Mouse (Mus musculus): ENCODE measurements around the gene Icam2. TPM values are rescaled to one million over a fixed set of nuclear protein-coding genes. Genes with fewer than 3 reads are reported as not detected.
"Not testable (repeated sequence)": the region's sequence is repeated elsewhere in the genome, so short reads cannot be mapped to it uniquely, and the experiment has no call there.

Icam2 gene
- polyA plus RNA-seq, 1 experiment from 2014 or later: 77.7 TPM

DNA sequence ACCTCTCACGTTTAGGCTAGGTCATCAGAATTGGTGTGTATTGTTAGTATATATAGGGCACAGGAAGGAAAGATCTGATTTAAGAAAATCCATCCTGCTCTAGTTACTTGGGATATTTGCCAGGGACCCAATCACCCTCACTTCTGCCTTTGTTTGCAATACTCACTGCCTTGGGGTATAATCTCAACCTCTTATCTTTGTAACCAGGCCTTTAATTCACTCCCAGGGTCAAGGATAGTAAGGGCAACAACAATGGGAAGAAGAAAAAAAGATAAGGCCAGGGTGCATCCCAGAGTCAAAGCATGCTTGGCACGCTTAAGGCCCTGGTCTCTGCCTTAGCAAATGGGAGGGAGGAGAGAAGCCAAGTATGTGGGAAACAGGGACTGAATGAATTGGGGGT is 30.0 kb upstream of the Icam2 start:
- no peak overlapping the region for H3K27ac ChIP-seq (replicated peaks)
- H3K4me2 ChIP-seq: no peak overlapping the region
- WGBS: 64% methylated on average over 2 of the region's 2 CpGs
- H3K4me1 ChIP-seq: peaks cover 13% of the 10 kb centered on the region; the same call in 1 of the 2 replicates
- H3K9me3 ChIP-seq: no peaks in the 10 kb centered on the region
- no peak overlapping the region for H3K9ac ChIP-seq
- no peak overlapping the region for H3K4me3 ChIP-seq
- H3K36me3 ChIP-seq: peaks cover 22% of the 10 kb centered on the region
- no peaks in the 10 kb centered on the region for H3K27me3 ChIP-seq (replicated peaks)
- ATAC-seq (ENCODE audit: extremely low read depth, insufficient number of reproducible peaks, low FRiP score, low TSS enrichment): no peak

GRCm38 (mm10) chr11:106416331-106416730 is 28.5 kb upstream of the Icam2 start:
- H3K4me1 ChIP-seq: peaks cover 13% of the 10 kb centered on the region; the same call in 1 of the 2 replicates

DNA sequence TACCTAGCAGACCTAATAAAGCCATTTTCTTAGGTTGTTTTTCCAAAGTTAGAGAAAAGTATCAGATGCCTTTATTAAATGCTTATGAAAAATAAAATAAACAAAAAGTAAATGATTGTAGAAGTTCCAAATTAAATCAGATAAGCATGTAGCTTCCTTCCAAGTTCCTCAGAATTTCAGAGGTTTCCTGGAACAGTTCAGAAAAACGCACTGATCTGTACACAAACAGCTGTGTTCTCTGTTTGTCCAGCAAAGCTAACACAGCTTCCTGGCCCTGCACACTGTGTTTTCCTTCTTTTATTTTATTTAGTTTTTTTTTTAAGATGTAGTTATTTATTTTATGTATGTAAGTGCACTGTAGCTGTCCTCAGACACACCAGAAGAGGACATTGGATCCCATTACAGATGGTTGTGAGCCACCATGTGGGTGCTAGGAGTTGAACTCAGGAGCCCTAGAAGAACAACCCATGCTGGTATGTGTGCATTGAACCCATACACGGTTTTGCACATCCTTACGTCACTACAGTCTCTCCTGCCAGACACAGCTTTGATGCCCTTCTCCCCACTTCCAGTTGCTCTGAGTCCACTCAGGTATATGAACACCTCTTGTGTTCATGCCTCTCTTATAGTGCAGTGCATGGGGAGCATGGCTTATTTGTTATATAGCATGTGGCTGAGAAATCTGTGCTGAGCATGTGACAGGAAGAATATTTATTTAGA is 24.9 kb upstream of the Icam2 start:
- H3K27ac ChIP-seq (replicated peaks): no peak overlapping the region
- H3K9me3 ChIP-seq: no peaks in the 10 kb centered on the region
- peaks cover 15% of the 10 kb centered on the region; the same call in 1 of the 2 replicates for H3K4me1 ChIP-seq
- H3K9ac ChIP-seq: no peak overlapping the region
- H3K27me3 ChIP-seq (replicated peaks): no peaks in the 10 kb centered on the region
- no peak for ATAC-seq (ENCODE audit: extremely low read depth, insufficient number of reproducible peaks, low FRiP score, low TSS enrichment)
- no peak overlapping the region for H3K4me2 ChIP-seq
- WGBS: 81% methylated on average over 3 of the region's 3 CpGs
- no peak overlapping the region for H3K4me3 ChIP-seq
- H3K36me3 ChIP-seq: peaks cover 55% of the 10 kb centered on the region

More at GRCm38 (mm10) chr11:106416331-106416730, 28.5 kb upstream of the Icam2 start:
- H3K4me3 ChIP-seq: no peak overlapping the region
- no peaks in the 10 kb centered on the region for H3K9me3 ChIP-seq
- no peaks in the 10 kb centered on the region for H3K27me3 ChIP-seq (replicated peaks)
- H3K36me3 ChIP-seq: peaks cover 26% of the 10 kb centered on the region
- H3K9ac ChIP-seq: peak overlapping the region; percentile 47; the same call in 1 of the 2 replicates
- no peak for ATAC-seq (ENCODE audit: extremely low read depth, insufficient number of reproducible peaks, low FRiP score, low TSS enrichment)
- H3K4me2 ChIP-seq: no peak overlapping the region
- H3K27ac ChIP-seq (replicated peaks): 0 out of 2 replicates have a peak overlapping the region, but pooled peaks have one; percentile 12
- 55% methylated on average over 3 of the region's 3 CpGs for WGBS

DNA sequence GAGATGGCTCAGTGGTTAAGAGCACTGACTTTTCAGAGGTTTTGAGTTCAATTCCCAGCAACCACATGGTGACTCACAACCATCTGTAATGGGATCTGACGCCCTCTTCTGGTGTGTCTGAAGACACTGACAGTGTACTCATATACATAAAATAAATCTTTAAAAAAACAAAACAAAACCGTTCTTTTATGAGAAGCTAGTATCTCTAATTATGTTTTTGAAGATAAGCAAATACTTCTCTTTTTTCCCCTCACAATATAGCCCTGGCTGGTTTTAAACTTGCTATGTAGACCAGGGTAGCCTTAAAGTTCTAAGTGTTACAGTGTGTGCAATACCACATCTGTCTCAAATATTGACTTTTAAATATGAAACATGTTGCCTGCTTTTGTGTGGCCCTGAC is 23.3 kb upstream of the Icam2 start:
- WGBS: 75% methylated on average over 2 of the region's 2 CpGs
- Histone ChIP-seq H3K4me2 (no peak overlapping the region), H3K27me3 (replicated peaks) (no peaks in the 10 kb centered on the region), H3K9me3 (no peaks in the 10 kb centered on the region), H3K4me1 (peaks cover 8% of the 10 kb centered on the region; the same call in 1 of the 2 replicates), H3K4me3 (no peak overlapping the region), H3K36me3 (peaks cover 71% of the 10 kb centered on the region), H3K27ac (replicated peaks) (no peak overlapping the region), H3K9ac (no peak overlapping the region)
- no peak for ATAC-seq (ENCODE audit: extremely low read depth, insufficient number of reproducible peaks, low FRiP score, low TSS enrichment)

GRCm38 (mm10) chr11:106410507-106410906 is 22.6 kb upstream of the Icam2 start:
- ATAC-seq (ENCODE audit: extremely low read depth, insufficient number of reproducible peaks, low FRiP score, low TSS enrichment): no peak
- no peak overlapping the region for H3K27ac ChIP-seq (replicated peaks)
- H3K27me3 ChIP-seq (replicated peaks): no peaks in the 10 kb centered on the region
- H3K4me3 ChIP-seq: no peak overlapping the region
- H3K36me3 ChIP-seq: peaks cover 77% of the 10 kb centered on the region
- no peak overlapping the region for H3K4me2 ChIP-seq
- no peak overlapping the region for H3K9ac ChIP-seq
- H3K4me1 ChIP-seq: 0 out of 2 replicates have a peak, but pooled peaks cover 2% of the 10 kb centered on the region
- 84% methylated on average over 3 of the region's 3 CpGs for WGBS
- H3K9me3 ChIP-seq: no peaks in the 10 kb centered on the region

DNA sequence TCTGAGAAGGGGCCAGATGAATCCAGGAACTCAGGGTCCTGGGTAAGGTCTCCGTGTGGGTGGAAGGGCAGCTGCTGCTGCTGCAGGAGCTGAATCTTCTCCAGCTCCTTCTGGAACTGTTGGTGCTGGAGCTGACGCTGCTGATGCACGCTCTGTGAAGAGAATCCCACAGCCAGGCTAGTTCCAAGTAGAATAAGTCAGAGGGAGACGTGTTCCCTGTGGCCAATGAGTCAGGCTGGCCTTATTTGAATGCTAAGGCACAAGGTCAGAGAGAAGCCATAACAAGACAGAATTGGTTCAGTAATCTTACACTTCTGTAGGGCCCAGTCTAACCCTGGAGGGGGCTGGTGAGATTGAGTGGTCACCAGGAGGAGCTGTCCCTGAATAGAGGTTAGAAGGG is 22.1 kb upstream of the Icam2 start:
- H3K4me2 ChIP-seq: no peak overlapping the region
- peaks cover 82% of the 10 kb centered on the region for H3K36me3 ChIP-seq
- no peaks in the 10 kb centered on the region for H3K9me3 ChIP-seq
- H3K4me3 ChIP-seq: no peak overlapping the region
- no peak for ATAC-seq (ENCODE audit: extremely low read depth, insufficient number of reproducible peaks, low FRiP score, low TSS enrichment)
- no peaks in the 10 kb centered on the region for H3K27me3 ChIP-seq (replicated peaks)
- no peak overlapping the region for H3K9ac ChIP-seq
- H3K4me1 ChIP-seq: 0 out of 2 replicates have a peak, but pooled peaks cover 2% of the 10 kb centered on the region
- no peak overlapping the region for H3K27ac ChIP-seq (replicated peaks)
- 66% methylated on average over 4 of the region's 4 CpGs for WGBS

- 91% methylated on average over 8 of the region's 8 CpGs for WGBS
- H3K4me3 ChIP-seq: no peak overlapping the region
- H3K27ac ChIP-seq (replicated peaks): no peak overlapping the region
- no peaks in the 10 kb centered on the region for H3K4me1 ChIP-seq
- no peak for ATAC-seq (ENCODE audit: extremely low read depth, insufficient number of reproducible peaks, low FRiP score, low TSS enrichment)
- no peak overlapping the region for H3K4me2 ChIP-seq
- H3K9me3 ChIP-seq: no peaks in the 10 kb centered on the region
- H3K36me3 ChIP-seq: peaks cover 45% of the 10 kb centered on the region
- H3K9ac ChIP-seq: no peak overlapping the region
- no peaks in the 10 kb centered on the region for H3K27me3 ChIP-seq (replicated peaks)
Observed at GRCm38 (mm10) chr11:106398481-106398880, 10.6 kb upstream of the Icam2 start.

DNA sequence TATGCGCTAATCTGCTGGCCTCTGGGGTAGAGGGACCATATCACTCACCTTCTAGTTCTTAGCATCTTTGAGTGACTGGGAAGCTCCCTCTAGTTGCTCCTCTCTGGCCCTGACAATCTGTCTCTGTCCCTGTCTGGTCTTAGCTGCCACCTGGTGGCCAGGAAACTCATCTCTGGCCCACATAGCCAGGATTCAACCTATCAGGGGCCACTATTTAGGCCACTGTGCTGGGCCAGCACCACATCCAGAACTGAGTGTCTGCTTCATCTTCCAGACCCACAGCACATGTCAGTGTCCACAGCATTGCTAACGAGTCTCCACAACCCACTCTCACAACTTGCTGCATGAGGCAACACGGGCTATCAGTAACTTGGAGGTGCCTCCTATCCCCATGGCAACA is 9.8 kb upstream of the Icam2 start:
- Histone ChIP-seq H3K4me1 (no peaks in the 10 kb centered on the region), H3K4me3 (no peak overlapping the region), H3K9me3 (no peaks in the 10 kb centered on the region), H3K27me3 (replicated peaks) (no peaks in the 10 kb centered on the region), H3K27ac (replicated peaks) (no peak overlapping the region), H3K36me3 (peaks cover 37% of the 10 kb centered on the region), H3K4me2 (no peak overlapping the region), H3K9ac (no peak overlapping the region)
- 83% methylated on average over 3 of the region's 3 CpGs for WGBS
- ATAC-seq (ENCODE audit: extremely low read depth, insufficient number of reproducible peaks, low FRiP score, low TSS enrichment): no peak

DNA sequence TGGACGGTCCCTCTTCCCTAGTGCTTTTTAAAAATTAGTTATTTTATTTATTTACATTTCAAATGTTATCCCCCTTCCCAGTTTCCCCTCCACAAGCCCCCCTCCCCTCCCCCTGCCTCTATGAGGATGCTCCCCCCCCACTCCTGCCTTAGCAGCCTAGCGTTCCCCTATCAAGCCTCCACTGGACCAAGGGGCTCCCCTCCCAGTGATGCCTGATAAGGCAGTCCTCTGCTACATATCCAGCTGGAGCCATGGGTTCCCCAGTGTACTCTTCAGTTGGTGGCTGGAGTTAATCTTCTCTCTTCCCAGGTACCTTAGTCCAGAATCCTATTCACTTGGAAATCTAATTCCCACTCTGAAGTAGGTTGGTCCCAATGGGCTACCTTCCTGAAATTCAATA is 6.2 kb upstream of the Icam2 start:
- not testable (repeated sequence) for H3K9me3 ChIP-seq; H3K4me2 ChIP-seq; H3K27ac ChIP-seq (replicated peaks); H3K27me3 ChIP-seq (replicated peaks); ATAC-seq (ENCODE audit: extremely low read depth, insufficient number of reproducible peaks, low FRiP score, low TSS enrichment); H3K9ac ChIP-seq; H3K4me3 ChIP-seq
- peaks cover 16% of the 10 kb centered on the region for H3K4me1 ChIP-seq
- 46% methylated on average over 2 of the region's 2 CpGs for WGBS
- H3K36me3 ChIP-seq: peaks cover 17% of the 10 kb centered on the region

GRCm38 (mm10) chr11:106393331-106393616 is 5.4 kb upstream of the Icam2 start:
- no peak for ATAC-seq (ENCODE audit: extremely low read depth, insufficient number of reproducible peaks, low FRiP score, low TSS enrichment)
- peaks cover 17% of the 10 kb centered on the region for H3K4me1 ChIP-seq
- H3K27ac ChIP-seq (replicated peaks): no peak overlapping the region
- H3K36me3 ChIP-seq: peaks cover 9% of the 10 kb centered on the region
- H3K9ac ChIP-seq: no peak overlapping the region
- no peak overlapping the region for H3K4me3 ChIP-seq
- no peaks in the 10 kb centered on the region for H3K9me3 ChIP-seq
- 52% methylated on average over 4 of the region's 4 CpGs for WGBS
- no peak overlapping the region for H3K4me2 ChIP-seq
- no peaks in the 10 kb centered on the region for H3K27me3 ChIP-seq (replicated peaks)

GRCm38 (mm10) chr11:106392597-106393330 is 4.9 kb upstream of the Icam2 start:
- ATAC-seq (ENCODE audit: extremely low read depth, insufficient number of reproducible peaks, low FRiP score, low TSS enrichment): no peak
- Histone ChIP-seq H3K4me3 (no peak overlapping the region), H3K27ac (replicated peaks) (no peak overlapping the region), H3K9me3 (no peaks in the 10 kb centered on the region), H3K4me1 (peaks cover 17% of the 10 kb centered on the region), H3K9ac (no peak overlapping the region), H3K27me3 (replicated peaks) (no peaks in the 10 kb centered on the region), H3K4me2 (no peak overlapping the region), H3K36me3 (peaks cover 4% of the 10 kb centered on the region)
- 57% methylated on average over 7 of the region's 7 CpGs for WGBS

Measured in heart, embryonic 13.5 days (tissue).